Mouse (Mus musculus) embryonic facial prominence, embryonic 13.5 days (tissue): Measurements from ENCODE around the gene Rnf10. TPM values are rescaled to one million over a fixed set of nuclear protein-coding genes. Genes with fewer than 3 reads are reported as not detected.

Source experiments
- ATAC-seq: fragments of 200-750 bp; cut with Nextera tagmentation; 2 replicates; pipeline ENCODE4 v1.8.0; 2017; ENCODE audit warnings: low read depth; ENCODE audit not compliant: insufficient number of reproducible peaks, insufficient read depth, low FRiP score, low TSS enrichment
- H3K27ac ChIP-seq: fragments of 300-500 bp; sonication (generic); 2 replicates; pipeline ENCODE4 v1.5.1; 2015; ENCODE audit warnings: moderate library complexity, mild to moderate bottlenecking, inconsistent platforms
- H3K27me3 ChIP-seq: fragments of 300-500 bp; sonication (generic); 2 replicates; pipeline ENCODE4 v1.6.1; 2015; ENCODE audit warnings: mild to moderate bottlenecking, inconsistent platforms
- H3K36me3 ChIP-seq: fragments of 300-500 bp; sonication (generic); 2 replicates; pipeline ENCODE4 v1.6.1; 2015; ENCODE audit warnings: mild to moderate bottlenecking, inconsistent platforms
- H3K4me1 ChIP-seq: fragments of 300-500 bp; sonication (generic); 2 replicates; pipeline ENCODE4 v1.6.1; 2015; ENCODE audit warnings: inconsistent platforms
- H3K4me2 ChIP-seq: fragments of 300-500 bp; sonication (generic); 2 replicates; pipeline ENCODE4 v1.6.1; 2015; ENCODE audit warnings: moderate library complexity, mild to moderate bottlenecking, inconsistent platforms
- H3K4me3 ChIP-seq: fragments of 300-500 bp; sonication (generic); 2 replicates; pipeline ENCODE4 v1.5.1; 2015; ENCODE audit warnings: mild to moderate bottlenecking, inconsistent platforms
- H3K9ac ChIP-seq: fragments of 300-500 bp; sonication (generic); 2 replicates; pipeline ENCODE4 v1.6.1; 2015; ENCODE audit warnings: mild to moderate bottlenecking, inconsistent platforms
- H3K9me3 ChIP-seq: fragments of 300-500 bp; sonication (generic); 2 replicates; pipeline ENCODE4 v1.6.1; 2016; ENCODE audit warnings: inconsistent platforms
- WGBS: fragments of 180-500 bp; shearing (Covaris S2); methylation state at CpG from one replicate; pipeline ENCODE4 v1.1.7; 2015; ENCODE audit warnings: mixed read lengths; 5-methylcytosine and 5-hydroxymethylcytosine counted together
- polyA plus RNA-seq: library from polyadenylated mRNA; unstranded; fragments of >200 nt; fragmentation: Nextera tagmentation; extraction: Ambion mirVana; gene quantifications from 2 replicates; pipeline ENCODE4 v1.2.1, GENCODE M21; 2015

Rnf10 gene
- polyA plus RNA-seq, 1 experiment from 2014 or later: 136 TPM

GRCm38 (mm10) chr5:115261141-115261540, 11.6 kb downstream of the Rnf10 start:
- H3K4me1 ChIP-seq: peaks cover 2% of the 10 kb centered on the region; the same call in 1 of the 2 replicates
- H3K9me3 ChIP-seq: no peaks in the 10 kb centered on the region
- peaks cover 61% of the 10 kb centered on the region for H3K36me3 ChIP-seq
- ATAC-seq: no peak
- no peak overlapping the region for H3K4me2 ChIP-seq
- no peak overlapping the region for H3K4me3 ChIP-seq
- WGBS: 88% methylated on average over 8 of the region's 8 CpGs
- H3K27me3 ChIP-seq: no peaks in the 10 kb centered on the region
- no peak overlapping the region for H3K9ac ChIP-seq
- H3K27ac ChIP-seq: no peak overlapping the region

GRCm38 (mm10) chr5:115260356-115260755, 12.3 kb downstream of the Rnf10 start:
- Histone ChIP-seq H3K4me3 (no peak overlapping the region), H3K36me3 (peaks cover 65% of the 10 kb centered on the region), H3K27ac (no peak overlapping the region), H3K9ac (no peak overlapping the region), H3K4me1 (no peaks in the 10 kb centered on the region), H3K4me2 (no peak overlapping the region), H3K27me3 (no peaks in the 10 kb centered on the region), H3K9me3 (no peaks in the 10 kb centered on the region)
- 84% methylated on average over 6 of the region's 6 CpGs for WGBS
- ATAC-seq: no peak

GRCm38 (mm10) chr5:115256909-115257546, 15.7 kb downstream of the Rnf10 start:
- H3K9ac ChIP-seq: no peak overlapping the region; the same call in 1 of the 2 replicates
- H3K36me3 ChIP-seq: peaks cover 59% of the 10 kb centered on the region
- 87% methylated on average over 10 of the region's 10 CpGs for WGBS
- no peak overlapping the region for H3K27ac ChIP-seq
- H3K4me1 ChIP-seq: no peaks in the 10 kb centered on the region
- no peak overlapping the region for H3K4me3 ChIP-seq
- ATAC-seq: no peak
- H3K27me3 ChIP-seq: no peaks in the 10 kb centered on the region
- no peaks in the 10 kb centered on the region for H3K9me3 ChIP-seq
- no peak overlapping the region for H3K4me2 ChIP-seq

GRCm38 (mm10) chr5:115255472-115255871, 17.2 kb downstream of the Rnf10 start:
- ATAC-seq: no peak
- H3K9me3 ChIP-seq: no peaks in the 10 kb centered on the region
- H3K9ac ChIP-seq: no peak overlapping the region
- H3K4me1 ChIP-seq: no peaks in the 10 kb centered on the region
- H3K4me3 ChIP-seq: no peak overlapping the region
- H3K27ac ChIP-seq: no peak overlapping the region
- no peaks in the 10 kb centered on the region for H3K27me3 ChIP-seq
- WGBS: 66% methylated on average over 1 of the region's 1 CpGs
- peaks cover 71% of the 10 kb centered on the region for H3K36me3 ChIP-seq
- H3K4me2 ChIP-seq: no peak overlapping the region

- peaks cover 56% of the 10 kb centered on the region for H3K36me3 ChIP-seq
These were observed 32.5 kb downstream of the Rnf10 start for GRCm38 (mm10) chr5:115240191-115240590.

GRCm38 (mm10) chr5:115238729-115239195, 33.9 kb downstream of the Rnf10 start:
- WGBS: 3% methylated on average over 11 of the region's 11 CpGs
- Histone ChIP-seq H3K4me1 (peaks cover 17% of the 10 kb centered on the region), H3K9ac (peak overlapping the region; percentile 85), H3K36me3 (peaks cover 42% of the 10 kb centered on the region), H3K9me3 (no peaks in the 10 kb centered on the region), H3K27me3 (peaks cover 11% of the 10 kb centered on the region), H3K4me2 (peak overlapping the region; percentile 83), H3K4me3 (peak overlapping the region; percentile 95), H3K27ac (no peak overlapping the region)
- no peak for ATAC-seq

More at GRCm38 (mm10) chr5:115240191-115240590, 32.5 kb downstream of the Rnf10 start:
- no peak for ATAC-seq
- no peak overlapping the region; the same call in 1 of the 2 replicates for H3K4me3 ChIP-seq
- no peak overlapping the region for H3K27ac ChIP-seq
- H3K4me1 ChIP-seq: peaks cover 13% of the 10 kb centered on the region
- no peak overlapping the region for H3K4me2 ChIP-seq
- 85% methylated on average over 11 of the region's 11 CpGs for WGBS
- H3K9ac ChIP-seq: no peak overlapping the region
- H3K27me3 ChIP-seq: no peaks in the 10 kb centered on the region
- no peaks in the 10 kb centered on the region for H3K9me3 ChIP-seq

- peak; percentile 76; the same call in 1 of the 2 replicates for ATAC-seq
- Histone ChIP-seq H3K9me3 (no peaks in the 10 kb centered on the region), H3K27me3 (peaks cover 16% of the 10 kb centered on the region), H3K27ac (peak overlapping the region; percentile 58), H3K36me3 (peaks cover 35% of the 10 kb centered on the region), H3K4me3 (peak overlapping the region; percentile 95), H3K9ac (peak overlapping the region; percentile 85), H3K4me1 (peaks cover 17% of the 10 kb centered on the region), H3K4me2 (peak overlapping the region; percentile 83)
- WGBS: under 1% methylated on average over 88 of the region's 88 CpGs
These were observed 34.6 kb downstream of the Rnf10 start for GRCm38 (mm10) chr5:115237803-115238728.

- no peak for ATAC-seq
- peak within 1 kb of the TSS; percentile 28; the same call in 1 of the 2 replicates for H3K27ac ChIP-seq
These were observed 36.9 kb downstream of the Rnf10 start, which contains the start of gene Pop5 for GRCm38 (mm10) chr5:115235786-115236263. Gene Pop5, plus strand, starts transcription at chr5:115235836.

GRCm38 (mm10) chr5:115235323-115235771, 37.4 kb downstream of the Rnf10 start:
- peak overlapping the region; percentile 72 for H3K9ac ChIP-seq
- no peaks in the 10 kb centered on the region for H3K9me3 ChIP-seq
- H3K4me1 ChIP-seq: peaks cover 22% of the 10 kb centered on the region
- peak overlapping the region; percentile 91 for H3K4me2 ChIP-seq
- peak overlapping the region; percentile 58 for H3K4me3 ChIP-seq
- peak; percentile 49; the same call in 1 of the 2 replicates for ATAC-seq
- peaks cover 16% of the 10 kb centered on the region for H3K27me3 ChIP-seq
- peaks cover 7% of the 10 kb centered on the region for H3K36me3 ChIP-seq
- peak overlapping the region; percentile 28; the same call in 1 of the 2 replicates for H3K27ac ChIP-seq
- WGBS: 1% methylated on average over 45 of the region's 45 CpGs

More at GRCm38 (mm10) chr5:115235786-115236263, 36.9 kb downstream of the Rnf10 start, which contains the start of gene Pop5:
- Histone ChIP-seq H3K27me3 (peaks cover 16% of the 10 kb centered on the region), H3K4me3 (peak within 1 kb of the TSS; percentile 58), H3K4me2 (peak within 1 kb of the TSS; percentile 91), H3K4me1 (peaks cover 22% of the 10 kb centered on the region), H3K9me3 (no peaks in the 10 kb centered on the region), H3K9ac (peak within 1 kb of the TSS; percentile 72), H3K36me3 (peaks cover 12% of the 10 kb centered on the region)
- WGBS: 1% methylated on average over 21 of the region's 21 CpGs

GRCm38 (mm10) chr5:115234519-115234918, 38.2 kb downstream of the Rnf10 start:
- no peak overlapping the region for H3K27ac ChIP-seq
- H3K4me3 ChIP-seq: no peak overlapping the region
- H3K9me3 ChIP-seq: no peaks in the 10 kb centered on the region
- WGBS: 56% methylated on average over 6 of the region's 6 CpGs
- H3K9ac ChIP-seq: no peak overlapping the region
- H3K4me2 ChIP-seq: peak overlapping the region; percentile 91; the same call in 1 of the 2 replicates
- H3K4me1 ChIP-seq: peaks cover 22% of the 10 kb centered on the region
- peaks cover 16% of the 10 kb centered on the region for H3K27me3 ChIP-seq
- no peaks in the 10 kb centered on the region for H3K36me3 ChIP-seq
- no peak for ATAC-seq
